Mouse (Mus musculus) hindbrain, embryonic 14.5 days (tissue): ENCODE measurements at regions not wholly inside any gene's neighbourhood (a gene's known extent, or its start where the extent isn't known, plus 50 kb on each side); places are given as distances from the start of the nearest gene placed in this dataset.

ENCODE experiments used
- ATAC-seq: fragments of 200-750 bp; cut with Nextera tagmentation; 2 replicates; pipeline ENCODE4 v1.8.0; 2017; ENCODE audit warnings: moderate number of reproducible peaks, mild to moderate bottlenecking, moderate TSS enrichment, moderate library complexity; ENCODE audit not compliant: low FRiP score
- DNase-seq: peaks from one replicate; pipeline ENCODE4 v3.0.0-alpha.2; 2015; ENCODE audit warnings: low spot score
- H3K27ac ChIP-seq: fragments of 300-500 bp; sonication (generic); 2 replicates; pipeline ENCODE4 v1.5.1; 2014; ENCODE audit warnings: mild to moderate bottlenecking, moderate library complexity
- H3K27me3 ChIP-seq: fragments of 300-500 bp; sonication (generic); 2 replicates; pipeline ENCODE4 v1.6.1; 2014; ENCODE audit warnings: mild to moderate bottlenecking, low read length, mixed read lengths; ENCODE audit not compliant: control insufficient read depth, insufficient read depth
- H3K36me3 ChIP-seq: fragments of 300-500 bp; sonication (generic); replicated peaks from 2 replicates; pipeline ENCODE4 v1.6.1; 2014; ENCODE audit not compliant: control insufficient read depth, insufficient read depth
- H3K4me1 ChIP-seq: fragments of 300-500 bp; sonication (generic); replicated peaks from 2 replicates; pipeline ENCODE4 v1.6.1; 2014; ENCODE audit warnings: antibody characterized with exemption, low read length, mixed read lengths; ENCODE audit not compliant: control insufficient read depth, insufficient read depth
- H3K4me2 ChIP-seq: fragments of 300-500 bp; sonication (generic); replicated peaks from 2 replicates; pipeline ENCODE4 v1.6.1; 2014; ENCODE audit warnings: mild to moderate bottlenecking, moderate library complexity
- H3K4me3 ChIP-seq: fragments of 300-500 bp; sonication (generic); replicated peaks from 2 replicates; pipeline ENCODE4 v1.5.1; 2014; ENCODE audit warnings: mild to moderate bottlenecking, low read length
- H3K9ac ChIP-seq: fragments of 300-500 bp; sonication (generic); 2 replicates; pipeline ENCODE4 v1.6.1; 2014
- H3K9me3 ChIP-seq: fragments of 300-500 bp; sonication (generic); 2 replicates; pipeline ENCODE4 v1.6.1; 2016; ENCODE audit warnings: low read length; ENCODE audit not compliant: control insufficient read depth
- WGBS: fragments of 180-500 bp; shearing (Covaris S2); extraction: QIAGEN DNeasy Blood & Tissue Kit; methylation state at CpG from one replicate; pipeline ENCODE4 v1.1.7; 2014; 5-methylcytosine and 5-hydroxymethylcytosine counted together

DNA sequence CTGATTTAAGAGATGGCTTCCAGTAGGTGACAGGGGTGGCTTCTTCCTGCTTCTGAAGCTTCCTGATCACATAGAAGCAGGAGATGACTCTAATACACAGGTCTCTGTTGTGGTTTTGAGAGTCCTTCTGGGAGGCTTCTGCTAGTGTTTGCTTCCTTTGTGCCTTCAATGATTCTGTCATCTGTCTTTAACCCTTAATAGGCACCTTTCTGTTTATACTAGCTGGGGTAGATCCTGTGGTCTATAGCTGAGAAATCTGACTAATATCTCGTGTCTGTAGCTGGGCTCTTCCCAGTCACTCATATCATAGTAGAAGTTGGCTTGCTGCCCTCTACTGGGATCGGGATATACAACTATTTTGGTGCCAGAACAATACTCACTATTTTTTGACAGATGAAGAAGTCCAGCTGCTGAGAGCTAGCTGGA is 50.2 kb upstream of the Zfand6 start:
- no peaks in the 10 kb centered on the region for H3K27me3 ChIP-seq
- no peak for ATAC-seq
- H3K4me2 ChIP-seq: no peak overlapping the region
- no peaks in the 10 kb centered on the region for H3K36me3 ChIP-seq
- H3K4me3 ChIP-seq: no peak overlapping the region
- no peaks in the 10 kb centered on the region for H3K9me3 ChIP-seq
- no peak overlapping the region for H3K9ac ChIP-seq
- no peak overlapping the region for H3K27ac ChIP-seq
- H3K4me1 ChIP-seq: no peaks in the 10 kb centered on the region
- peak; percentile 30 for DNase-seq
- WGBS: 29% methylated on average over 2 of the region's 2 CpGs
